Mouse (Mus musculus): ENCODE measurements around the gene Mtg1. TPM values are rescaled to one million over a fixed set of nuclear protein-coding genes. Genes with fewer than 3 reads are reported as not detected.

Gene Mtg1
- polyA plus RNA-seq, 1 experiment, result 36.0 TPM

DNA sequence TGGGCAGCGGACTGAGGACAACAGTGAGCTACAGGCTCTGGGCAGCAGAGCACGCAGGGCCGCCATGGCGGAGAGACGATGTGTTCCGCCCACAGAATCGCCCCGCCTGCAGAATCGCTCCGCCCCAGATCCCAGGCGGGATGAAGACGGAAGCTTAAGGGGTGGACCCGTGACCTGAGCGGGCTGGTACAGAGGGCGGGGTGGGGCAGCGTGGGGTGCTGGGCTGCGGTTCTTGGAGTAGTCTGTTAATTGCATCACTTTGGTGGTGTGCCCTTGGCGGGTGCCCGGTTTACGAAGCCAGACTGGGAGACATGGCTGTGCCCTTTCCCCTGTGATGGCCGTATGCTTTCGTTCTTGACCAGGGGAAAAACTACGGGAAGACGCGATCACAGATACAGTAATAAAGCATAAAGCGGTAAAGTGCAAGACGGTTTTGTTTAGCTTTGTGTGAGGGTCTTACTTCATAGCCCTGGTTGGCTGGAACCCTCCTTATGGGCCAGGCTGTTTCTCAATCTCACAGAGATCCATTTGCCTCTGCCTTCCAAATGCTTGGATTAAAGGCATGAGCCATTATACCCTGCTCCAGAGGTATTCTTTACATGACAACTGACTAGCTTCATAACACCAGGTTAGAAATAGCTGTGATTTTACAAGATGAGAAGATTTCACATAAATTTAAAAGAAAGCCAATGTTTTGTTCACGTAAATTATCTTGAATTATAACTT, 20.9 kb upstream of the Mtg1 start, which contains the start of gene Echs1:
Gene Echs1, minus strand, starts transcription at position 148 of the 726 bp plus-strand sequence.
- no peak within 1 kb of the TSS for H3K27ac ChIP-seq (ENCODE audit: control insufficient read depth, insufficient read depth, low read length)
- H3K4me1 ChIP-seq (replicated peaks; ENCODE audit: control insufficient read depth, insufficient read depth, low read length), result peaks cover 6% of the 10 kb centered on the region
- DNase-seq, result peak; percentile 88
- TF ChIP-seq POLR2A (IDR thresholded peaks at IDR 0.05; ENCODE audit: control insufficient read depth, extremely low read depth, insufficient read depth, low read length, poor library complexity) (peak; percentile 69), CTCF (IDR thresholded peaks at IDR 0.05; ENCODE audit: borderline replicate concordance, control insufficient read depth, extremely low read depth, insufficient read depth, low read length, poor library complexity) (no peak)
- 5% methylated on average over 28 of the region's 28 CpGs for WGBS
- no peaks in the 10 kb centered on the region; the same call in 1 of the 2 replicates for H3K36me3 ChIP-seq (ENCODE audit: control insufficient read depth, insufficient read depth, low read length)
- H3K27me3 ChIP-seq (ENCODE audit: control insufficient read depth, insufficient read depth, low read length), result no peaks in the 10 kb centered on the region
- H3K4me3 ChIP-seq (ENCODE audit: control insufficient read depth, insufficient read depth, low read length), result peak within 1 kb of the TSS; percentile 85

DNA sequence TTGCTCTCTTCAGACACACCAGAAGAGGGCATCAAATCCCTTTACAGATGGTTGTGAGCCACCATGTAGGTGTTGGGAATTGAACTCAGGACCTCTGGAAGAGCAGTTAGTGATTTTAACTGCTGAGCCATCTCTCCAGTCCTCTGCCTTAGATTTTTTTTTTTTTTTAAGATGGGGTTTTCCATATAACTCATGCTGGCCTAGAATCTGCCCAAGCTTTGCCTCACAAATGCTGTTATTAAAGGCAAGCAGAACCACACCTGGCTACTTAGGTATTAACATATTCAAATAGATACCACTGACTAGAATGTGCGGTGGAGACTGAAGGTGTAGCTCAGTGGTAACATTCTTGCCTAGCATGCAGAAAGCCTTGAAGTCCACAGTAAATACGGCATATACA, 16.9 kb upstream of the Mtg1 start:
- Histone ChIP-seq H3K36me3 (ENCODE audit: control insufficient read depth, insufficient read depth, low read length) (no peaks in the 10 kb centered on the region), H3K27ac (ENCODE audit: control insufficient read depth, insufficient read depth, low read length) (no peak overlapping the region), H3K27me3 (ENCODE audit: control insufficient read depth, insufficient read depth, low read length) (no peaks in the 10 kb centered on the region), H3K4me1 (replicated peaks; ENCODE audit: control insufficient read depth, insufficient read depth, low read length) (peaks cover 6% of the 10 kb centered on the region), H3K4me3 (ENCODE audit: control insufficient read depth, insufficient read depth, low read length) (no peak overlapping the region)
- WGBS, result 93% methylated on average over 2 of the region's 2 CpGs
- no peak for DNase-seq
- TF ChIP-seq POLR2A (IDR thresholded peaks at IDR 0.05; ENCODE audit: control insufficient read depth, extremely low read depth, insufficient read depth, low read length, poor library complexity), result no peak

DNA sequence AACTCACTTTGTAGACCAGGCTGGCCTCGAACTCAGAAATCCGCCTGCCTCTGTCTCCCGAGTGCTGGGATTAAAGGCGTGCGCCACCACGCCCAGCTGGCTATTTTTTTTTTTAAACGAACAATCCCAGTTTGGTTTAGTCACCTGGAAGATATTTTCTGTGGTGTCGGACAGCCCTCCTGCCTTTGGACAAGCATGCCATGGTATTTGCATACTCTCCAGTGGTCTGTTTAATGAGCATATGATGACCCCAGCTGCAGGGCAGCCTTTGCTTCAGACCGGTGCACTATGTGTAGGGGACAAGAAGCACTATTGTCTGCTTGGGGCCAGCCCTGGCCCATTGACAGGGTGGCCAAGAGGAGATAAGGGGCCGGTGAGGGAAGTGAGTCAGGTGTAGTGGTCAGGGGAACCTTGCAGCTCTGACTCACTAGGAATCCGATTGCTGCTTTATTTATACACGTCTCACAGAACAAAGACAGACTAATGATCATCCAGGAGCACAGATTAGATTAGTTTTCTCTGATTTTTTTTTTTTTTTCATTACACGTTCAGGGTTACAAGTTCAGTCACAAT, 15.9 kb upstream of the Mtg1 start:
- H3K4me1 ChIP-seq (replicated peaks; ENCODE audit: control insufficient read depth, insufficient read depth, low read length), result peaks cover 7% of the 10 kb centered on the region
- no peak overlapping the region for H3K4me3 ChIP-seq (ENCODE audit: control insufficient read depth, insufficient read depth, low read length)
- H3K27me3 ChIP-seq (ENCODE audit: control insufficient read depth, insufficient read depth, low read length), result no peaks in the 10 kb centered on the region
- H3K27ac ChIP-seq (ENCODE audit: control insufficient read depth, insufficient read depth, low read length), result no peak overlapping the region
- H3K36me3 ChIP-seq (ENCODE audit: control insufficient read depth, insufficient read depth, low read length), result no peaks in the 10 kb centered on the region
- 87% methylated on average over 13 of the region's 13 CpGs for WGBS
- DNase-seq, result no peak
- TF ChIP-seq POLR2A (IDR thresholded peaks at IDR 0.05; ENCODE audit: control insufficient read depth, extremely low read depth, insufficient read depth, low read length, poor library complexity) (no peak), CTCF (IDR thresholded peaks at IDR 0.05; ENCODE audit: borderline replicate concordance, control insufficient read depth, extremely low read depth, insufficient read depth, low read length, poor library complexity) (no peak)

DNA sequence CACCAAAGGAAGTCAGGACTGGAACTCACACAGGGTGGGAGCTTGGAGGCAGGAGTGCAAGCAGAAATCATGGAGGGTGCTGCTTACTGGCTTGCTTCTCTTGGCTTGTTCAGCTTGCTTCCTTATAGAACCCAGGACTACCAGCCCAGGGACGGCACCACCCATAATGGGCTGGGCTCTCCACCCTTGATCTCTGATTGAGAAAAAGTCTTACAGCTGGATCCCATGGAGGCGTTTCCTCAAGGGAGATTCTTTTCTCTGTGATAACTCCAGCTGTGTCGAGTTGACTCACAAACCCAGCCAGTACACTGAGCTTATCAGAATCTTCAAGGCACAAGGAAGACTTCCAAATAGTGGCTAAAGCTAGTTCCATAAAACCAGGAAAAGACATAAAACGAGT, 14.6 kb upstream of the Mtg1 start:
- no peaks in the 10 kb centered on the region for H3K36me3 ChIP-seq (ENCODE audit: control insufficient read depth, insufficient read depth, low read length)
- H3K27ac ChIP-seq (ENCODE audit: control insufficient read depth, insufficient read depth, low read length), result no peak overlapping the region
- H3K4me3 ChIP-seq (ENCODE audit: control insufficient read depth, insufficient read depth, low read length), result no peak overlapping the region
- TF ChIP-seq POLR2A (IDR thresholded peaks at IDR 0.05; ENCODE audit: control insufficient read depth, extremely low read depth, insufficient read depth, low read length, poor library complexity) (no peak), CTCF (IDR thresholded peaks at IDR 0.05; ENCODE audit: borderline replicate concordance, control insufficient read depth, extremely low read depth, insufficient read depth, low read length, poor library complexity) (no peak)
- H3K27me3 ChIP-seq (ENCODE audit: control insufficient read depth, insufficient read depth, low read length), result no peaks in the 10 kb centered on the region
- peaks cover 12% of the 10 kb centered on the region for H3K4me1 ChIP-seq (replicated peaks; ENCODE audit: control insufficient read depth, insufficient read depth, low read length)
- no peak for DNase-seq
- 76% methylated on average over 4 of the region's 4 CpGs for WGBS

DNA sequence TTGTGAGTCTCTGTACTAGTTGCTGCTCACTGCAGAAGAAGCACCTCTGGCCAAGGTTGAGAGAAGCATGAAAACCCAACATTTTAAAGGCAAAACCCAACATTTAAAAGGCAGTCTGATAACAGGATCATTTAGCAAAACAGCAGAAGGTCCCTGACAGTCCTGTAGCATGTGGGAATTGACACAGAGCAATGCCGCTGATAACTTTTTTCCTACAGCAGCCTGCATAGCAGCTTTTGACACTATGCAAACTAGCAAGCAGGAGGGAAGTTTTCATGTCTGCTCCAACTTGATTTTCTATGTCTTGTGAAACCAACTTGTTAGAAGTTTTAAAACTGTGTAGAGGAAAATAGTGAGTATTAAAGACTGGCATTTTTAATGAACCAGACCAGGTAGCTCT, 13.0 kb upstream of the Mtg1 start:
- Histone ChIP-seq H3K36me3 (ENCODE audit: control insufficient read depth, insufficient read depth, low read length) (no peaks in the 10 kb centered on the region), H3K27ac (ENCODE audit: control insufficient read depth, insufficient read depth, low read length) (no peak overlapping the region), H3K4me3 (ENCODE audit: control insufficient read depth, insufficient read depth, low read length) (no peak overlapping the region), H3K4me1 (replicated peaks; ENCODE audit: control insufficient read depth, insufficient read depth, low read length) (peaks cover 12% of the 10 kb centered on the region), H3K27me3 (ENCODE audit: control insufficient read depth, insufficient read depth, low read length) (no peaks in the 10 kb centered on the region)
- DNase-seq, result no peak
- TF ChIP-seq POLR2A (IDR thresholded peaks at IDR 0.05; ENCODE audit: control insufficient read depth, extremely low read depth, insufficient read depth, low read length, poor library complexity) (no peak), CTCF (IDR thresholded peaks at IDR 0.05; ENCODE audit: borderline replicate concordance, control insufficient read depth, extremely low read depth, insufficient read depth, low read length, poor library complexity) (no peak)
- WGBS, result 98% methylated on average over 1 of the region's 1 CpGs

DNA sequence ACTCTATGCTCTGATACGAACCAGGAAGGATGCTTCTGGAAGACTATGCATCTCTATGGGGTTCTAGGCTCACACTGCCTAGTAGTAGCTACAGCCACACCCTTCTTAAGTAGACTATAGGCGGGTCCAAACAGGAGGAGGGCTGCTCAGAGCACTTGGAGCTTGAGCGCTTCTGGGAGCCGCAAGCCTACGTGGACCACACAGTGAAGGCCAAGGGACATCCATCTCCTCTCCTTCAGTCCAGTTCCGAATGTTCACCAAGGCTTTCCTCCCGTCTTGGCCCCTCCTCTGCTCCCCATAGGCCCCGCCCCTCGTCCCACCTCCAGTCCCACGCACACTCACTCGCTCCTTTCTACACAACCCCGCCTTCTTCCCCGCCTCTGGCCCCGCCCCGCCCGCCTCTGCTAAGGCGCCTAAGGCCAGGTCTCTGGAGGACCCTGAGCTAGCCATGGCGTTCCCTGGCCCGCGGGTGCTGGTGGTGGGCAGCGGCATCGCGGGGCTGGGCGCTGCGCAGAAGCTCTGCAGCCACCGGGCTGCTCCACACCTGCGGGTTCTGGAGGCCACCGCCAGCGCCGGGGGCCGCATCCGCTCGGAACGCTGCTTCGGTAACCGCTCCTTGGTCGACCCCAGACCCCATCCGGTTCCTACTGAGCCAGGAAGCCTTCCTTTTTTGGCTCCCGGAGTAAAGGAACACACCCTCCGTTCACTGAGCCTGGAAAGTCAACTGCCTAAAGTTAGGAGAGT, 11.9 kb upstream of the Mtg1 start:
- Histone ChIP-seq H3K4me1 (replicated peaks; ENCODE audit: control insufficient read depth, insufficient read depth, low read length) (peaks cover 12% of the 10 kb centered on the region), H3K4me3 (ENCODE audit: control insufficient read depth, insufficient read depth, low read length) (peak overlapping the region; percentile 95), H3K27ac (ENCODE audit: control insufficient read depth, insufficient read depth, low read length) (no peak overlapping the region; the same call in 1 of the 2 replicates), H3K36me3 (ENCODE audit: control insufficient read depth, insufficient read depth, low read length) (peaks cover 5% of the 10 kb centered on the region; the same call in 1 of the 2 replicates), H3K27me3 (ENCODE audit: control insufficient read depth, insufficient read depth, low read length) (no peaks in the 10 kb centered on the region)
- peak; percentile 93 for DNase-seq
- TF ChIP-seq CTCF (IDR thresholded peaks at IDR 0.05; ENCODE audit: borderline replicate concordance, control insufficient read depth, extremely low read depth, insufficient read depth, low read length, poor library complexity) (no peak; the same call in 1 of the 2 replicates), POLR2A (IDR thresholded peaks at IDR 0.05; ENCODE audit: control insufficient read depth, extremely low read depth, insufficient read depth, low read length, poor library complexity) (peak; percentile 70)
- 1% methylated on average over 40 of the region's 40 CpGs for WGBS

Measured in thymus, adult 2 months (tissue).